Comparison of ENCODE assay signal across 12 mouse cellular contexts in the genomic region with DNA sequence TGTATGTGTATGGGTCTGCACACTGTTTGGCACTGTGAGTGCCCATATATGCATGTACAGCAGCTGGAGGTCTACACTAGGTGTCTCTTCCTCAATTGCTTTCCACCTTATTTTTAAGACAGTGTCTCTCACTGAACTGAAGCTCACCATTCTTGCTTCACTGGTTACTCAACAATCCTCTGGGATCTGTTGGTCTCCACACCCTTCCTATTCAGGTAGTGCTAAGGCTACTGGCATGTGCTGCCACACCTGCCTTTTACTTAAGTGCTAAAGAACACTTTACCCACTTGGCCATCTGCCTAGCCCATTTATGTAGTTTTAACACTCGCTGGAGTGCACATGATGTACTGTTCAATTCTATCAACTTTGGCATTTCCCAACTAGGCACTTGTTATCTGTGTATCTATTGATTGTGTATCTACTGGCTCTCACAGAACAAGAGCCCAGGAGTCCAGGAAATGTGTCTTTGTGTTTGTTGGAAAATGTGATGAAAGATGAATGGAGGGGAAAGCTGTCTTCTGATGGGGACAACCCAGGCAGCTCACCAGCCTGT.
"Had no signal": no experiment of that assay in that cellular context is flagged by ENCODE, and none has a peak within 500 bp of the region (broad histone marks: within the 10 kb centered on the region; RNA-seq: fewer than 3 reads in every experiment).

No protein-coding gene starts in this region.

- H3K4me3 ChIP-seq: left cerebral cortex, adult 2 months; limb, embryonic 10.5 days; midbrain, embryonic 10.5 days; neural tube, embryonic 12.5 days had no signal

- H3K27me3 ChIP-seq: neural tube, embryonic 12.5 days had no signal

- ATAC-seq: inflammation-experienced regulatory T-cells, adult 6 months; intestine, postnatal 0 days had no signal

- H3K4me2 ChIP-seq: neural tube, embryonic 12.5 days had no signal

- H3K9ac ChIP-seq: liver, embryonic 14.5 days; neural tube, embryonic 12.5 days had no signal

- H3K36me3 ChIP-seq: limb, embryonic 10.5 days; midbrain, embryonic 10.5 days; neural tube, embryonic 12.5 days had no signal

- DNase-seq: kidney, adult 8-10 months; midbrain, embryonic 14.5 days; thymus, adult 2 months; thymus, postnatal 25 days had no signal

- H3K27ac ChIP-seq: kidney, postnatal 0 days; left cerebral cortex, adult 2 months; limb, embryonic 10.5 days; liver, embryonic 14.5 days; midbrain, embryonic 10.5 days; neural tube, embryonic 12.5 days had no signal

- H3K4me1 ChIP-seq: limb, embryonic 10.5 days; midbrain, embryonic 10.5 days; neural tube, embryonic 12.5 days had no signal

- H3K9me3 ChIP-seq: limb, embryonic 10.5 days; midbrain, embryonic 10.5 days; neural tube, embryonic 12.5 days had no signal
